Mouse (Mus musculus) embryo, embryonic 11.5 days (tissue): ENCODE results near the gene Fam173b.

Experiments used
- DNase-seq: peaks from one replicate; pipeline ENCODE4 v3.0.0-alpha.2; 2012; ENCODE audit warnings: low read depth, low spot score

Gene Fam173b

DNA sequence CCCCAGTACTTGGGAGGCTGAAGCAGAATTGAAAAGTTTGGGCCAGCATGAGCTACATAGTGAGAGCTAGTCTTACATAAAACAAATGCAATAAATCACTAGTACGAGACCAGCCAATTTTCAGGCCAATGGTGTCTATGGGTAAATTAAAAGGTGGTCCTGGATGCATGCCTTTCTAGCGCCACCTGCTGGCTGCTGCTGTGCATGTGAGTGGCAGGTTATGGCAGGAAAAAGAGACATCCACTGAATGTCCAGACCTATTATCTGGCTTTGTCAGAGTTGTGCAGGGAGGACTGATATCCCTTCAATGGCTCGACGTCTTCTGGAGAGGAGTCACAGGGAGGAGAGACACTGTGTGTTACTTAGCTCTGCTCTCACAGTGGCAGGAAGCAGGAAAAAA, 15.1 kb upstream of the Fam173b start:
- peak; percentile 82 for DNase-seq

DNA sequence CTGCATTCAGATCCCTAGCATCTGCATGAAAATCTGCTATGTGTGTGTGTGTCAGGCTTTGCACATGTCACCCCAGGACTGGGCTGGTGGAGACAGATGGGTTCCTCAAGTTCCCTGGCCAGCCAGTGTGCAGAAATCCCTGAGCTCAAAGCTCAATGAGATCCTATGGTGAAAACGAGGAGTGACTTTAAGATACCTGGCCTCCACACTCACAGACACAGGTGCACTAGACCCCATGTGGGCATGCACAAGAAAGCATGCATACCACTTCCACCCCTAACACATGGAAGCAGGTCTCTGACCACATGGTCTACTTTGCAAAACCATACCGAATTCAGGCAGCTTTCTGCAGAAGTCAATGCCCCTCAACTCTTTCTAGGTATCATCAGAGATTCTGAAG, 13.9 kb upstream of the Fam173b start:
- DNase-seq = no peak

DNA sequence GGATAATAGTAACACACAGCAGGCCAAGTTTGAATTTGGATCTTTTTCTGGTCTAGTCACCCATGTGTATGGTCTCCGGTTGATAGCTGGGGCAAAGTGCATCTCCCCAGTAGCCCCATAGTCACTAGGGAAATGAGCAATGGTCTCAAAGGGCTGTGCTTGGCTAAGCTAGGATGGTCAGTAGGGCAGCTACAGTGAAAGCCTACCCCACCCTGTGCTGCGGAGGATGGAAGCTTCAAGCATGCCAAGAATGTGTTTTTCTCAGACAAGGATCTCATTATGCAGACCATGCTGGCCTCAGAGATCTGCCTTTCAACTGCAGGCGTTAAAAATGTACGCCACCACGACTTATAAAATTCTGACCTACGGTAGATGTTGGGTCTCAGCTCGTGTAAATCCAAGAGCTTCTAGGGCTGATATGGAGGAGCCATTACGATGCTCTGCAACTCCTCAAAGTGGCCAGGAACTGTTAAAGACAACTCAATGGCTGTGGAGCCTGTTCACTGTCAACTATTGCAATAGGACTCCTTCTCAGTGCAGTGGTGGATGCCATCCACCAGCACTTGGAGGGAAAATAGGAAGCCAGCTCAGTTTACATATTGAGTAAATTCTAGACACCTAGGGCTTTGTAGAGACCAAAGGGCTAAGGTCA, 12.5 kb upstream of the Fam173b start:
- no peak for DNase-seq

GRCm38 (mm10) chr15:31590176-31590575, 11.5 kb upstream of the Fam173b start:
- DNase-seq = no peak

- DNase-seq = no peak
These were observed 9.1 kb upstream of the Fam173b start for GRCm38 (mm10) chr15:31592531-31592930.

GRCm38 (mm10) chr15:31594260-31594659, 7.4 kb upstream of the Fam173b start:
- no peak for DNase-seq

- no peak for DNase-seq
These were observed 6.0 kb upstream of the Fam173b start for GRCm38 (mm10) chr15:31595651-31596050.

DNA sequence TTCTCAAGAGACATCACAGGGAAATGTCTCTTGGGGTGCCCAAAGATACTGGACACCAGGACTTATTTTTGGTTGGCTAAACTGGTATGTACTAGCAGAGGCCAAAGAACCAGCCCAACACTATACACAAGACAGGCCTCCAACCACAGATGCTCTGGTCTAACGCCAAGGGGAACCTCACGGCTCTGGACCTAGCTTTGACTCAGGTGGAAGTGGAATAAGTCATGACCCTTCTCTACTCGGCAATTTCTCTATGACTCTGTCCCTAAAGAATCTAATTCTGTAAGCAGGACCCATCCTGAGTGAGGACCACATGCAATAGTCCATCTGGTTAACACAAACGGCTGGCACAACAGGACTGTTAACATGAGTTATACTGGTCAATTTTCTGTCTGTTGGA, 1.8 kb upstream of the Fam173b start:
- no peak for DNase-seq

GRCm38 (mm10) chr15:31601279-31601645, 390 bp upstream of the Fam173b start:
- DNase-seq = no peak

- DNase-seq = peak; percentile 49
These were observed 774 bp downstream of the Fam173b start for GRCm38 (mm10) chr15:31602426-31602825.

DNA sequence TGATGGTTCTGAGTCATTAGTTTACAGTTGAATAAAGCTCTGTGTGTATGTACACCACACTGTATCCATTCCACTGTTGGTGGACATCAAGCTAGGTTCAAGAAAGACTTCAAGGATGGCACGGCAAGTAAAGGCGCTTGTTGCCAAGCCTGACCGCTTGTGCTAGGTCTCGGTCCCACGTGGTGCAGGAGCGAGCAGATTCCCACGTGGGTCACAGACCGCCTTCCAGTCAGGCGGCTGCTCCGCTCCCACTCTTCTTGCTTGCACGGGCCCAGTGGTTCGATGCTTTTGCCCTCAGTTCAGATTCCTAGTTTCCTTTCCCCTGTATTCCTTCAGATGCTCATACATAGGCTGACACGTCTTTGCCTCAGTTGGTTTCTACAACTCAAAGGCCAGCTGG, 1.5 kb downstream of the Fam173b start:
- DNase-seq = no peak

- DNase-seq = no peak
These were observed 5.2 kb downstream of the Fam173b start for GRCm38 (mm10) chr15:31606821-31607220.

DNA sequence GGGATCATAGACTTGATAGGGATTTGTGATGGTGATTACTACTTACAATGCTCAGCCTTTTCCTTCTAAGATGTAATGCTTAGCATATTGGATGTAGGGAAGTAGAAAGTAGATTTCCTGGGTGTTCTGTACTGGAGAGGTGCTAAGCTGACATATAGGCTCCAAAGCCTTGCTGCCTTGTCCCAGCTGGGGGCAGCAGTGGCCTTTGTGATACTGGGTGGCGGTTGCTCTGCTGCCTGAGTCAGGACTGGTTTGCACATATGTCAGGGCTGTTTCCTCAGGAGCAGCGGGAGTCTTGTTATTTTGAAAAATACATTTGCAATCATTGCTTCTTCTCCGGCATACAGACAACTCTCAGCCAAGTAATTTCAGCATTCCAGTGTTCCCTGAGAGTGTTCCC, 9.4 kb downstream of the Fam173b start:
- no peak for DNase-seq

DNA sequence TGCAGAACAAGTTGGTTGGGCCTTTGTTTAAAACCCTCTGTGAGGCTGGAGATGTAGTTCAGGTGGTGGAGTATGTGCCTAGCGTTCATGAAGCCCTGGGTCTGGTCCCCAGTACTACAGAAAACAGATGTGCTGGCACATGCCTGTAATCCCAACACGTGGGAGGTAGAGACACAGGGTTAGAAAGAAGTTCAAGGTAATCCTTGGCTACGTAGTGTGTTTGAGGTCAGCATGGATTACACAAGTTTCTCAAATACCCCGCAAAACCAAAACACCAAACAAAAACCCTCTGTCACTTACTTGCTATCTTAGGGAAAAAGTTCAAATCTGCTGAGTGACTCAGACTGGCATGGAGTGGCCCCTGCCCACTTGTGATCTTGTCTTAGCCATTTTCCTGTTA, 10.3 kb downstream of the Fam173b start:
- DNase-seq = no peak

- no peak for DNase-seq
These were observed 12.3 kb downstream of the Fam173b start for GRCm38 (mm10) chr15:31613826-31614453.

DNA sequence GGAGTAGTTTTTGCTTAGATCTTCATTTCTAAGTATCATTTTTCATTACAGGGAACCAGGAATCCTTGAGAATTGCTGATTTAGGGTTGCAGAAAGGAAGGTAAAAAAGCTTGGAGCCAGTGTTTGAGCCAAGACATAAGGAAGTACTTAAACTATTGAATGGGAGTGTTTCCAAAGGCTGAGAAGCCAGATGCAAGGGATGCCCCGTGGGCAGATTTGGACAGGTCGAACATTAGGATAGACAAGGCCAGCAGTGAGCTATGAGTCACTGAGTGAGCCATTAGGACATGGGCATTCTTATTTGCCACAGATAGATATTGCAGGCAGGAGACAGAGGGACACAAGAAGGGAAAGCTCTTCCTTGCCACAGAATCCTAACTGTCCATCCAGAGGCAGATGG, 13.0 kb downstream of the Fam173b start:
- no peak for DNase-seq

- no peak for DNase-seq
These were observed 15.6 kb downstream of the Fam173b start for GRCm38 (mm10) chr15:31617261-31617660.

DNA sequence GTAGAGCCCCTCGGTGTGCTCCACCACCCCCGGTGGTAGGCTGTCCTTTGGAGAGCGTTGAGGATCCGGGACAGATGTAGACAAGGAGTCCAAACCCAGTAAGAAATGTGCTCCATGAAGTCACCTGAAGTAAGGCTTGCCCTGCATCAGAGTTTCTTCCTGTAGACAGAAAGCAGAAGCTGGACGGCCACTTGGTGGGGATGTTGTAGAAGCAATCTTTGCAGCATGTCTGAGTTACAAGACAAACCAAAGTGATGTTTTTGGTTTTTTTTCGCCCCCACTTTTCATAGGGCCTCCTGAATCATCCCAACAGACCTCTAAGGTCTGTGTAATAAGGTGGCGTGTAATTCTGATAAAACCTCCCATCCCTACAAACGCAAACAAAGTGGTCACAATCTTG, 17.9 kb downstream of the Fam173b start:
- DNase-seq = no peak

- no peak for DNase-seq
These were observed 25.9 kb downstream of the Fam173b start for GRCm38 (mm10) chr15:31627277-31628154.

GRCm38 (mm10) chr15:31628180-31628579, 26.5 kb downstream of the Fam173b start:
- no peak for DNase-seq

GRCm38 (mm10) chr15:31629556-31629955, 27.9 kb downstream of the Fam173b start:
- DNase-seq = no peak

GRCm38 (mm10) chr15:31631396-31631858, 29.8 kb downstream of the Fam173b start:
- no peak for DNase-seq

DNA sequence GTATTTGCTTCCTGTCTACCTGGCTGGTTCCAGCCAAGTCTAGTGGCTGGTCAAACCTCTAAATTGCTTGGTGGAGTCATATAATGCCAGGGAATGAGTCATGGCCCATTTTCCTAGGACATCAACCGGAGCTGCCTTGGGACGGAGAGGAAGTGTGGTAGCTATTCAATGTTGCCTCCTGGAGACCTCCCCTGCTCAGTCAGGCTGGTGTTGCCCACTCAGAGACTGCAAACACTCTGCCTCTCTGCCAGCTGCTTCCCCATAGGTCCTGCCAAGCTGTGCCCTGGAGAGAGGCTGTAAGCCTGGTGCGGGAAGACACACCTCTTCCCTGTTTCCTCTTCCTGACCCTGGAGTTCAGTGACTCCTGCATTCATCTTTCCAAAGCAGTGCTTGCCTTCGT, 30.8 kb downstream of the Fam173b start:
- DNase-seq = no peak
